Mouse (Mus musculus) embryonic facial prominence, embryonic 15.5 days (tissue): ENCODE results near the gene Trim28. TPM values are rescaled to one million over a fixed set of nuclear protein-coding genes. Genes with fewer than 3 reads are reported as not detected.

ENCODE experiments used
- ATAC-seq: fragments of 200-750 bp; cut with Nextera tagmentation; 2 replicates; pipeline ENCODE4 v1.8.0; 2017; ENCODE audit warnings: low read depth, moderate TSS enrichment; ENCODE audit not compliant: insufficient number of reproducible peaks, low FRiP score, low TSS enrichment
- H3K27ac ChIP-seq: fragments of 300-500 bp; sonication (generic); replicated peaks from 2 replicates; pipeline ENCODE4 v1.5.1; 2015; ENCODE audit warnings: mild to moderate bottlenecking, inconsistent platforms
- H3K27me3 ChIP-seq: fragments of 300-500 bp; sonication (generic); 2 replicates; pipeline ENCODE4 v1.6.1; 2015; ENCODE audit warnings: inconsistent platforms
- H3K36me3 ChIP-seq: fragments of 300-500 bp; sonication (generic); 2 replicates; pipeline ENCODE4 v1.6.1; 2015; ENCODE audit warnings: mild to moderate bottlenecking, inconsistent platforms
- H3K4me1 ChIP-seq: fragments of 300-500 bp; sonication (generic); 2 replicates; pipeline ENCODE4 v1.6.1; 2015; ENCODE audit warnings: inconsistent platforms
- H3K4me2 ChIP-seq: fragments of 300-500 bp; sonication (generic); replicated peaks from 2 replicates; pipeline ENCODE4 v1.6.1; 2015; ENCODE audit warnings: mild to moderate bottlenecking, inconsistent platforms
- H3K4me3 ChIP-seq: fragments of 300-500 bp; sonication (generic); replicated peaks from 2 replicates; pipeline ENCODE4 v1.5.1; 2015; ENCODE audit warnings: mild to moderate bottlenecking, inconsistent platforms
- H3K9ac ChIP-seq: fragments of 300-500 bp; sonication (generic); 2 replicates; pipeline ENCODE4 v1.6.1; 2015; ENCODE audit warnings: inconsistent platforms
- H3K9me3 ChIP-seq: fragments of 300-500 bp; sonication (generic); replicated peaks from 2 replicates; pipeline ENCODE4 v1.6.1; 2016; ENCODE audit warnings: inconsistent platforms
- WGBS: fragments of 180-500 bp; shearing (Covaris S2); methylation state at CpG from one replicate; pipeline ENCODE4 v1.1.7; 2015; 5-methylcytosine and 5-hydroxymethylcytosine counted together
- polyA plus RNA-seq: library from polyadenylated mRNA; unstranded; fragments of >200 nt; fragmentation: Nextera tagmentation; extraction: Ambion mirVana; gene quantifications from 2 replicates; pipeline ENCODE4 v1.2.1, GENCODE M21; 2015

The Trim28 gene
- polyA plus RNA-seq, 1 experiment from 2014 or later = 279 TPM

GRCm38 (mm10) chr7:12978931-12979722, 19.8 kb upstream of the Trim28 start:
- Histone ChIP-seq H3K4me2 (0 out of 2 replicates have a peak overlapping the region, but pooled peaks have one; percentile 75), H3K4me3 (no peak overlapping the region), H3K9ac (no peak overlapping the region), H3K4me1 (peaks cover 15% of the 10 kb centered on the region), H3K36me3 (no peaks in the 10 kb centered on the region), H3K27ac (no peak overlapping the region; the same call in 1 of the 2 replicates), H3K9me3 (no peaks in the 10 kb centered on the region), H3K27me3 (no peaks in the 10 kb centered on the region)
- ATAC-seq = no peak
- 83% methylated on average over 18 of the region's 18 CpGs for WGBS

- Histone ChIP-seq H3K27me3 (no peaks in the 10 kb centered on the region), H3K36me3 (no peaks in the 10 kb centered on the region)
- WGBS = 77% methylated on average over 6 of the region's 6 CpGs
These were observed 19.1 kb upstream of the Trim28 start for GRCm38 (mm10) chr7:12979776-12980175.

GRCm38 (mm10) chr7:12980291-12980690, 18.6 kb upstream of the Trim28 start:
- Histone ChIP-seq H3K4me2 (no peak overlapping the region), H3K27ac (no peak overlapping the region), H3K4me3 (no peak overlapping the region), H3K9me3 (no peaks in the 10 kb centered on the region), H3K9ac (no peak overlapping the region), H3K4me1 (peaks cover 15% of the 10 kb centered on the region), H3K27me3 (no peaks in the 10 kb centered on the region), H3K36me3 (no peaks in the 10 kb centered on the region)
- ATAC-seq = no peak
- WGBS = 85% methylated on average over 7 of the region's 7 CpGs

More at GRCm38 (mm10) chr7:12979776-12980175, 19.1 kb upstream of the Trim28 start:
- Histone ChIP-seq H3K27ac (no peak overlapping the region), H3K4me3 (no peak overlapping the region), H3K4me1 (peaks cover 15% of the 10 kb centered on the region), H3K4me2 (no peak overlapping the region), H3K9ac (no peak overlapping the region), H3K9me3 (no peaks in the 10 kb centered on the region)
- ATAC-seq = no peak

GRCm38 (mm10) chr7:12985724-12986123, 13.2 kb upstream of the Trim28 start:
- H3K27ac ChIP-seq = no peak overlapping the region
- H3K4me2 ChIP-seq = no peak overlapping the region
- H3K27me3 ChIP-seq = no peaks in the 10 kb centered on the region
- WGBS = 87% methylated on average over 1 of the region's 1 CpGs
- no peaks in the 10 kb centered on the region for H3K9me3 ChIP-seq
- no peaks in the 10 kb centered on the region for H3K4me1 ChIP-seq
- no peak for ATAC-seq
- no peaks in the 10 kb centered on the region for H3K36me3 ChIP-seq
- H3K4me3 ChIP-seq = no peak overlapping the region
- no peak overlapping the region for H3K9ac ChIP-seq

- no peak for ATAC-seq
- 86% methylated on average over 8 of the region's 8 CpGs for WGBS
- no peaks in the 10 kb centered on the region for H3K27me3 ChIP-seq
- no peak overlapping the region for H3K4me3 ChIP-seq
- H3K9ac ChIP-seq = no peak overlapping the region
- H3K36me3 ChIP-seq = no peaks in the 10 kb centered on the region
- no peak overlapping the region for H3K4me2 ChIP-seq
- no peak overlapping the region for H3K27ac ChIP-seq
- H3K4me1 ChIP-seq = no peaks in the 10 kb centered on the region
- H3K9me3 ChIP-seq = no peaks in the 10 kb centered on the region
These were observed 12.0 kb upstream of the Trim28 start for GRCm38 (mm10) chr7:12986906-12987305.

GRCm38 (mm10) chr7:12987409-12988189, 11.3 kb upstream of the Trim28 start:
- no peak overlapping the region for H3K9ac ChIP-seq
- no peaks in the 10 kb centered on the region for H3K4me1 ChIP-seq
- no peak overlapping the region for H3K4me2 ChIP-seq
- no peak overlapping the region for H3K4me3 ChIP-seq
- no peaks in the 10 kb centered on the region for H3K27me3 ChIP-seq
- 77% methylated on average over 8 of the region's 8 CpGs for WGBS
- H3K27ac ChIP-seq = no peak overlapping the region
- no peak for ATAC-seq
- no peaks in the 10 kb centered on the region for H3K9me3 ChIP-seq
- H3K36me3 ChIP-seq = no peaks in the 10 kb centered on the region

- Histone ChIP-seq H3K27me3 (no peaks in the 10 kb centered on the region), H3K4me2 (no peak overlapping the region), H3K9me3 (no peaks in the 10 kb centered on the region), H3K27ac (no peak overlapping the region), H3K9ac (no peak overlapping the region), H3K4me1 (no peaks in the 10 kb centered on the region), H3K36me3 (no peaks in the 10 kb centered on the region), H3K4me3 (no peak overlapping the region)
- no peak for ATAC-seq
- 7% methylated on average over 3 of the region's 3 CpGs for WGBS
These were observed 6.7 kb upstream of the Trim28 start for GRCm38 (mm10) chr7:12992222-12992621.

GRCm38 (mm10) chr7:12993148-12993547, 5.8 kb upstream of the Trim28 start:
- H3K4me1 ChIP-seq = no peaks in the 10 kb centered on the region
- WGBS = 91% methylated on average over 10 of the region's 10 CpGs
- no peak overlapping the region for H3K27ac ChIP-seq
- H3K9me3 ChIP-seq = no peaks in the 10 kb centered on the region
- H3K9ac ChIP-seq = no peak overlapping the region
- H3K36me3 ChIP-seq = no peaks in the 10 kb centered on the region
- H3K4me2 ChIP-seq = no peak overlapping the region
- no peak overlapping the region for H3K4me3 ChIP-seq
- H3K27me3 ChIP-seq = no peaks in the 10 kb centered on the region
- no peak for ATAC-seq

- Histone ChIP-seq H3K9me3 (no peaks in the 10 kb centered on the region), H3K4me1 (no peaks in the 10 kb centered on the region), H3K27ac (no peak overlapping the region), H3K4me3 (no peak overlapping the region), H3K9ac (no peak overlapping the region), H3K4me2 (no peak overlapping the region), H3K27me3 (no peaks in the 10 kb centered on the region), H3K36me3 (no peaks in the 10 kb centered on the region)
- no peak for ATAC-seq
These were observed 3.1 kb upstream of the Trim28 start for GRCm38 (mm10) chr7:12995862-12996261.

GRCm38 (mm10) chr7:12997230-12997629, 1.7 kb upstream of the Trim28 start:
- H3K27me3 ChIP-seq = no peaks in the 10 kb centered on the region
- no peak overlapping the region for H3K27ac ChIP-seq
- H3K36me3 ChIP-seq = no peaks in the 10 kb centered on the region
- no peaks in the 10 kb centered on the region for H3K9me3 ChIP-seq
- H3K4me2 ChIP-seq = no peak overlapping the region
- WGBS = 59% methylated on average over 5 of the region's 5 CpGs
- H3K9ac ChIP-seq = no peak overlapping the region
- ATAC-seq = no peak
- H3K4me1 ChIP-seq = no peaks in the 10 kb centered on the region
- no peak overlapping the region for H3K4me3 ChIP-seq

- no peak for ATAC-seq
- Histone ChIP-seq H3K36me3 (no peaks in the 10 kb centered on the region), H3K4me3 (no peak within 1 kb of the TSS), H3K27ac (no peak within 1 kb of the TSS), H3K4me1 (no peaks in the 10 kb centered on the region), H3K27me3 (no peaks in the 10 kb centered on the region), H3K9ac (no peak within 1 kb of the TSS), H3K9me3 (no peaks in the 10 kb centered on the region), H3K4me2 (no peak within 1 kb of the TSS)
- WGBS = 72% methylated on average over 5 of the region's 5 CpGs
These were observed 861 bp upstream of the Trim28 start, which contains the start of gene Slc27a5 for GRCm38 (mm10) chr7:12998053-12998452. TSS of gene Slc27a5 (minus strand) at chr7:12998192.
